Mouse (Mus musculus): ENCODE measurements around the gene Ocel1.
A peak's percentile ranks its signal among the peaks of the same experiment; 100 is the strongest.

DNA sequence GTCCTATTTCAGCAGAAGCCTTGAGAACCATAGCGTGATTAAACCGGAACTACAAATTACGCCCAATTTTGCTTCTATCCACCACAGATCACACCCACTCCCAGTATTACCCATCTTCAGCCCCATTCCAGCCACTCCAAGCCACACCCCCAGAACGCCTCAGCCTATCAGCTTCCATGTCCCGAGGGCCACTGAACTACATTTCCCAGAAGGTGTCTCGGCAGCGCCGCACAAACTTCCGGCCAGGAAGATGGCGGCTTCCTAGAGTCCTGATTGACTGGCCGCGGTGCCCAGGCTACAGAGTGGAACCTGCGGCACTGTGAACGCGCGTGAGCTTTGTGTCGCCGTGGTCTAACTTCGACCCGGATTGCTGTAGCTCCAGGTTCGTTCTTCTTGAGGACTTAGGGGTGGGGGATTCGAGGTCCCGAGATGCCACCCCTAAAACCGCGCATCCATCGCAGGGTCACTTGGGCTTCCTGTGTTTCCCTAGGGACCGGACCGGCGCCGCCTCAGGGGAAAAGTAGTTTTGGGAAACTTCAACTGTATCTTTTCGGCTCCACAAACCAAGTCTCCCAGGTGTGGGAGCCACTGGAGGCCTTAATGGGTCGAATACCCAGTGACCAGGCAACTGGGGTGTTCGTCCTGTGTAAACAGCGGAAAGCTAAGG lies 25.7 kb downstream of the Ocel1 start, which contains the start of gene Babam1:
- TF ChIP-seq CTCF (IDR thresholded peaks at IDR 0.05; ENCODE audit: low read depth, low read length) (no peak), POLR2A (IDR thresholded peaks at IDR 0.05; ENCODE audit: extremely low read depth, insufficient read depth, low read length) (peak; percentile 15; the same call in 1 of the 2 replicates)
